Mouse (Mus musculus) heart, adult 2 months (tissue): ENCODE results near the gene Uba6. TPM values are rescaled to one million over a fixed set of nuclear protein-coding genes. Genes with fewer than 3 reads are reported as not detected.

Source experiments
- DNase-seq, 2 experiments: peaks; one replicate each; pipeline ENCODE4 v3.0.0; 2021
- H3K27ac ChIP-seq: fragments of 200-600 bp; 2 replicates; pipeline ENCODE4 v1.8.1; 2022
- H3K27me3 ChIP-seq: fragments of 200-500 bp; 2 replicates; pipeline ENCODE4 v1.6.1; 2012; ENCODE audit warnings: mild to moderate bottlenecking, low read length, inconsistent platforms, mixed read lengths; ENCODE audit not compliant: control insufficient read depth, insufficient read depth
- H3K36me3 ChIP-seq: fragments of 200-500 bp; 2 replicates; pipeline ENCODE4 v1.6.1; 2012; ENCODE audit warnings: low read length, inconsistent platforms; ENCODE audit not compliant: control insufficient read depth, insufficient read depth
- H3K4me1 ChIP-seq: fragments of 200-500 bp; 2 replicates; pipeline ENCODE4 v1.6.1; 2011; ENCODE audit warnings: low read length; ENCODE audit not compliant: control insufficient read depth, insufficient read depth
- H3K4me3 ChIP-seq: fragments of 200-600 bp; 2 replicates; pipeline ENCODE4 v1.8.1; 2022
- H3K79me2 ChIP-seq: fragments of 200-500 bp; replicated peaks from 2 replicates; pipeline ENCODE4 v1.6.1; 2012; ENCODE audit warnings: mild to moderate bottlenecking, inconsistent platforms, low read length, moderate library complexity, mixed read lengths; ENCODE audit not compliant: control insufficient read depth, insufficient read depth
- H3K9ac ChIP-seq: fragments of 200-500 bp; 2 replicates; pipeline ENCODE4 v1.6.1; 2012; ENCODE audit warnings: low read depth, mild to moderate bottlenecking, control low read depth, inconsistent platforms, low read length, mixed read lengths
- CTCF ChIP-seq: fragments of 200-600 bp; IDR thresholded peaks from 2 replicates; pipeline ENCODE4 v1.8.1; 2022; ENCODE audit warnings: antibody characterized with exemption, mild to moderate bottlenecking, moderate library complexity
- EP300 ChIP-seq: fragments of 200-500 bp; IDR thresholded peaks from 2 replicates; pipeline ENCODE4 v1.6.1; 2011; ENCODE audit warnings: low read depth, low read length, control low read depth; ENCODE audit not compliant: insufficient read depth
- POLR2A ChIP-seq: fragments of 200-500 bp; IDR thresholded peaks from 2 replicates; pipeline ENCODE4 v1.6.1; 2011; ENCODE audit warnings: mild to moderate bottlenecking, low read depth, low read length, control low read depth; ENCODE audit not compliant: insufficient read depth
- WGBS: fragments of 180-500 bp; shearing (Covaris S2); methylation state at CpG from one replicate; pipeline ENCODE4 v1.1.7; 2018; 5-methylcytosine and 5-hydroxymethylcytosine counted together
- intact Hi-C: fragments of 180-260 bp; cut with DNase I; formaldehyde crosslinking; loops from one replicate; pipeline ENCODE4 v1.15.1; 2025
- polyA plus RNA-seq: library from polyadenylated mRNA; depleted of rRNA; stranded (reverse); fragments of >200 nt; gene quantifications from 2 replicates; pipeline ENCODE4 v1.2.3, GENCODE M21; 2012
- total RNA-seq, 2 experiments: library from RNA; stranded (reverse); gene quantifications; 2 replicates each; pipeline ENCODE4 v1.2.3; 2021

Uba6 gene
- total and polyA plus RNA-seq, 3 experiments = 1.4 to 8.8 (median 6.3) TPM

- 71% methylated on average over 6 of the region's 6 CpGs for WGBS
Measured at GRCm38 (mm10) chr5:86069121-86069520, 103.5 kb downstream of the Uba6 start.

DNA sequence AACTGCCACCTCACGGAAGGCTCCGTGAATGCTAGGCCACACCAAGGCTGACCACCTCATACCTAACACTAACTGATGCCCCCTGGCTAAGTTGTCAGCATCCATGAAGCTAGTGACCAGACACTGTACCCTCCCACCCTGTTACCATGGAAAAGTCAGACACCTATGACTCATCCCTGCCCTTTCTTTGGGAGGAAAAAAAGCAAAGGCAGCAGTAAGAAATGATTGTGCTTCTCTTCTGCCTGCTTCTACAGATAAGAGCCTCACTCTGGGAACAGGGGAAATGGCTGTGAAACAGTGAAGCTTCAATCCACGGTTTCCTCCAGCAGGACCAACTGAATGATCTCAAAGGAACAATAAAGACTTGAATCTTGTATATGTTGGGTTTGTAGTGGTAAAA lies 104.2 kb downstream of the Uba6 start:
- WGBS = 43% methylated on average over 3 of the region's 3 CpGs
- no peak for TF ChIP-seq POLR2A
- no peak for TF ChIP-seq CTCF
- no peak for TF ChIP-seq EP300
- H3K4me3 ChIP-seq = no peak overlapping the region
- no peaks in the 10 kb centered on the region; the same call in 1 of the 2 replicates for H3K4me1 ChIP-seq
- no peaks in the 10 kb centered on the region for H3K36me3 ChIP-seq
- intact Hi-C loops = loop anchor here (5.0 kb wide), 2 partner anchors 124 to 739 kb away; no protein-coding TSS in a partner anchor
- DNase-seq = no peak
- no peaks in the 10 kb centered on the region for H3K27me3 ChIP-seq
- H3K27ac ChIP-seq = no peak overlapping the region
- no peak overlapping the region for H3K9ac ChIP-seq
- H3K79me2 ChIP-seq = no peaks in the 10 kb centered on the region

More at GRCm38 (mm10) chr5:86069121-86069520, 103.5 kb downstream of the Uba6 start:
- no peak overlapping the region for H3K27ac ChIP-seq
- no peaks in the 10 kb centered on the region for H3K27me3 ChIP-seq
- no peaks in the 10 kb centered on the region; the same call in 1 of the 2 replicates for H3K4me1 ChIP-seq
- no peak for TF ChIP-seq CTCF
- intact Hi-C loops = loop anchor here (5.0 kb wide), 2 partner anchors 123 to 738 kb away; no protein-coding TSS in a partner anchor
- DNase-seq = no peak
- H3K79me2 ChIP-seq = no peaks in the 10 kb centered on the region
- H3K36me3 ChIP-seq = no peaks in the 10 kb centered on the region
- no peak overlapping the region for H3K4me3 ChIP-seq
- H3K9ac ChIP-seq = no peak overlapping the region

GRCm38 (mm10) chr5:86066551-86066929 lies 106.1 kb downstream of the Uba6 start:
- H3K4me1 ChIP-seq = no peaks in the 10 kb centered on the region; the same call in 1 of the 2 replicates
- H3K36me3 ChIP-seq = no peaks in the 10 kb centered on the region
- DNase-seq = peak; percentile 88 to 91
- H3K9ac ChIP-seq = peak overlapping the region; percentile 51; the same call in 1 of the 2 replicates
- WGBS = under 1% methylated on average over 17 of the region's 17 CpGs
- H3K27me3 ChIP-seq = no peaks in the 10 kb centered on the region
- peak overlapping the region; percentile 57 for H3K4me3 ChIP-seq
- TF ChIP-seq POLR2A (no peak), CTCF (no peak; the same call in 1 of the 2 replicates), EP300 (0 out of 2 replicates have a peak, but pooled peaks have one; percentile 45)
- peak overlapping the region; percentile 78 for H3K27ac ChIP-seq
- intact Hi-C loops = loop anchor here (2.0 to 5.0 kb wide), 3 partner anchors 56 to 741 kb away; no protein-coding TSS in a partner anchor
- H3K79me2 ChIP-seq = no peaks in the 10 kb centered on the region

DNA sequence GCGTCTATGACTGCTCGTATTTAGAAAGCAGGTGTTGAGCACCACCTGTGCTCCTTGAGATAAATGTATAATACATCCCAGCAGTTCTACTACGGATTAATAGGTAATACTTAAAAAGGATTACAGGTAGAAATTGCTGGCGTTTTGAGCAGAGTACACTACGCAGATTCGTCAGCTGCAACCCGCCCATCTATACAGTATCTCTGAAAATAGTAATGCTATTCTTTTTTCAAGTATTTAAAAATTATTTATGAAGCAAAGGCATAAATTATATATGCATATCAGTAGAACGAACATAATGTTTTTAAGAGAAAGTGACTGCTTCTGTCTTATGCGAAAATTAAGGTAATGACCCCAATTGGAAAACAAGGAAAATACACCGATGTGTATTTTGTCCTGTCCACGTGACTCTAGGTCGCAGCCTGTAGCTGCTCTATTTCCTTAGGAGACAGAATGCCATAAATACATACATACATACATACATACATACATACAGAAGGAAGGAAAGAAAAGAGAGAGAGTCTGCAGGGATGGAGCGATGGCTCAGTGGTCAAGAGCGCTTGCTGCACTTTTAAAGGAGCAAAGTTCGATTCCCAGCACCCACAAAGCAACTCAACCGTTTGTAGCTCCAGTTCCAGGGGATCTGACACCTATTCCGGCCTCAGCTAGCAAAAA lies 106.6 kb downstream of the Uba6 start:
- intact Hi-C loops = loop anchor here (2.0 to 5.0 kb wide), 4 partner anchors 57 to 741 kb away; partner anchors contain the start of gene Uba6

DNA sequence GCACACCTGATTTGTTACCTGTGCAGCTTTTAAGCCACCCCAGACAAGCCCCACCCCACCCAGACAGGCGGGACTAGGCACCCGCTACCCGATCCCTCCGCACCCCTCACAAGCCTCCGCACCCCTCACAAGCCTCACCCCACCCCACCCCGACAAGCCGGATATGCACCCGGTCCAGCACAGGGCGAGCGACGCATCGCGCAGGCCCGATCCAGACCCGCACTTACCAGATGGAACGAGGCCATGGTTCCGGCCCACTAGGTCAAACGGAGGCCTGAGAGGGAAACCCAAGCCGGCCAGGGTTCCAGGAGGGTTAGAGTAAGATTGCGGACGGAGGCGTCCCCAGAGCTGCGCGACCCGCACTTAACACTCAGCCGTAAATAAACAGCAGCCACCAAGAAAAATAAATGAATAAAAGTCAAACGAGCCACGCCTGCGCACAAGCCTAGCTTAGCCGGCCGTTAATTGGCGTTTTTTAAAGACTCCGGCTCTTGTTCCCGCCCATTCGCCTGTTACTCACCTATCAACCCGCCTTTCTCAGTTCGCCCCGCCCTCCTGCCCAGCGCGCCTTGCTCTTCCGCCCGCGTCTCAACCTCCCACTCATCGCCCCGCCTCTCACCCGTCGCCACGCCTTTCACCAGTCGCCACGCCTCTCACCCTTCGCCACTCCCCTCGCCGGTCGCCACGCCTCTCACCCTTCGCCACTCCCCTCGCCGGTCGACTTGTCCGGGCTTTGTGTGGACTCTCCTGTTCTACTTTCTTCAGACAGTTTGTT lies 107.3 kb downstream of the Uba6 start, which contains the start of gene Cenpc1:
TSS of gene Cenpc1 (minus strand) at position 483 of the 775 bp plus-strand sequence.
- DNase-seq = peak; percentile 97 to 98
- under 1% methylated on average over 60 of the region's 60 CpGs for WGBS
- peak; percentile 78 for TF ChIP-seq POLR2A
- TF ChIP-seq EP300 = 0 out of 2 replicates have a peak, but pooled peaks have one; percentile 17
- TF ChIP-seq CTCF = no peak
- H3K4me3 ChIP-seq = peak within 1 kb of the TSS; percentile 86
- intact Hi-C loops = loop anchor here (2.0 to 5.0 kb wide), 3 partner anchors 108 to 742 kb away; partner anchors contain the start of gene Uba6
- H3K27ac ChIP-seq = peak within 1 kb of the TSS; percentile 80
- peak within 1 kb of the TSS; percentile 65 for H3K9ac ChIP-seq
- H3K27me3 ChIP-seq = no peaks in the 10 kb centered on the region
- H3K4me1 ChIP-seq = no peaks in the 10 kb centered on the region; the same call in 1 of the 2 replicates
- no peaks in the 10 kb centered on the region for H3K79me2 ChIP-seq
- no peaks in the 10 kb centered on the region for H3K36me3 ChIP-seq

More for the DNA sequence above, 106.6 kb downstream of the Uba6 start:
- Histone ChIP-seq H3K79me2 (no peaks in the 10 kb centered on the region), H3K27ac (peak overlapping the region; percentile 78), H3K36me3 (no peaks in the 10 kb centered on the region), H3K9ac (0 out of 2 replicates have a peak overlapping the region, but pooled peaks have one; percentile 37), H3K27me3 (no peaks in the 10 kb centered on the region), H3K4me1 (no peaks in the 10 kb centered on the region; the same call in 1 of the 2 replicates), H3K4me3 (peak overlapping the region; percentile 57)
- DNase-seq = no peak
- TF ChIP-seq EP300 (no peak), POLR2A (no peak), CTCF (no peak)
- WGBS = under 1% methylated on average over 17 of the region's 17 CpGs
